Mouse (Mus musculus): ENCODE data around the gene Gm32687. TPM values are rescaled to one million over a fixed set of nuclear protein-coding genes. Genes with fewer than 3 reads are reported as not detected.
A peak's percentile ranks its signal among the peaks of the same experiment; 100 is the strongest.
"Not testable (repeated sequence)": the region's sequence is repeated elsewhere in the genome, so short reads cannot be mapped to it uniquely, and the experiment has no call there.

The Gm32687 gene
- 1 to 10 TPM; 1.1 to 2.7 (median 1.9) TPM for total RNA-seq (2022)

DNA sequence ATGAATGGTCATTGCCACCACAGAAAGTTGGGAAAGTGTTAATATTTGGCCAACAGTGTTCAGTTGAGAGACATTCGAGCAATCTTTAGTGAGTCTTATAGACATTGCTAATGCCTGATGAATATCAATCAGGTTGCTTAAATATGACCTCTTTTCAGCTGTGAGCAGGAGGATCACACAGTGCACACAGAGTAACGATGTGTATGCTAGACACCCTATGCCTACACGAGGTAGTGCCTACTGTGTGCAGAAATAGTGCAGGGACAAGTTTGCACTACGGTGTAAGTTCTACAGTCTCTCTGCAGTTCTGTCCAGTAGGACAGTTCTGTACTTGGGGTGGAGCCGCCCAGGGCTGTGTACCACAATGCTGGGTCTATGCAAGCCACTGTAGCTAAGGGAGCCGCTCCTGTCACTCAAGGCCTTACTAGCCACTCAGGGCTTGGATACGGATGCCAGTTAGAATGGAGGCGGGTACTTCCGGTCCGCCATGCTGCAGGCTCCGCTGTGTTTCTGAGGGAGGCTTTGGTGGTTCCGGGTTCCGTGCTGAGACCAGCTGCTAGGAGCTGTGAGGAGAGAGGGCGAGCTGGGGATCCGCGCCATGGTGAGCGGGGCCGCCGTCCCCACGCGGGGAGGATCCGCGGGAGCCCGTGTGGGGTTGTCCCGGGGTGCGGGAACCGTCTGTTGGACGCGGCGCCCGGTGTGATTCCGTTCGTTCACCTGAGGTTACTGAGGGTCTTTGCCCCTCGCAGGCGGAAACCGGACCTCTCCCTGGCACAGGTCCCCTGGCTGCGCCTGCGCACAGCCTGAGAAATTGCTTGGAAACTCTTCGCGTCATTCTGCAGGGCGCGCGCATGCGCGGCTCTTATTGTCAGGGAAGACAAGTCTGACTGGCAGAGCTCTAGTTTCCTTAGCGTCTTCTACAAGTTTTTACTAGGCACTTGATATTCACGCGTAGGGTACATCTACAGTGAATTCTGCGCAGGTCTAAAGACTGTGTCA lies at the start of gene Gm32687:
Gene Gm32687, plus strand, starts transcription at position 526 of the 999 bp plus-strand sequence.
- peak in 1 of 2 experiments; percentile 1 for DNase-seq (ENCODE audit: low spot score in 2 of 2)

DNA sequence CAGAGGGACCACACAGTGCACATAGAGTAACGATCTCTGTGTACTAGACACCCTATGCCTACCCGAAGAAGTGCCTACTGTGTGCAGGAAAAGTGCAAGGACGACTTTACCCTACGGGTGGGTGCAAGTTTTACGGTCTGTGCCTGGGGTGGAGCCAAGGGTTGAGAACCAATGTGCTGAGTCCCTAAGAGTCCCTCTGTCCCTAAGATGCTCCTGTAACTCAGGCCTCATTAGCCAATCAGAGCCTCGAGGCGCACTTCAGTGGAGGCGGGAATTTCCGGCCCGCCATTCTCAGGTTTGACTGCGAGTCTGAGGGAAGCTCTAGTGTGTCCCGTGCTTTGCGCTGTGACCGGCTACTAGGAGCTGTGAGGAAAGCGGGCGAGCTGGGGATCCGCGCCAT lies 17.5 kb upstream of the Gm32687 start:
- DNase-seq (ENCODE audit: low spot score in 2 of 2), result not testable (repeated sequence)

DNA sequence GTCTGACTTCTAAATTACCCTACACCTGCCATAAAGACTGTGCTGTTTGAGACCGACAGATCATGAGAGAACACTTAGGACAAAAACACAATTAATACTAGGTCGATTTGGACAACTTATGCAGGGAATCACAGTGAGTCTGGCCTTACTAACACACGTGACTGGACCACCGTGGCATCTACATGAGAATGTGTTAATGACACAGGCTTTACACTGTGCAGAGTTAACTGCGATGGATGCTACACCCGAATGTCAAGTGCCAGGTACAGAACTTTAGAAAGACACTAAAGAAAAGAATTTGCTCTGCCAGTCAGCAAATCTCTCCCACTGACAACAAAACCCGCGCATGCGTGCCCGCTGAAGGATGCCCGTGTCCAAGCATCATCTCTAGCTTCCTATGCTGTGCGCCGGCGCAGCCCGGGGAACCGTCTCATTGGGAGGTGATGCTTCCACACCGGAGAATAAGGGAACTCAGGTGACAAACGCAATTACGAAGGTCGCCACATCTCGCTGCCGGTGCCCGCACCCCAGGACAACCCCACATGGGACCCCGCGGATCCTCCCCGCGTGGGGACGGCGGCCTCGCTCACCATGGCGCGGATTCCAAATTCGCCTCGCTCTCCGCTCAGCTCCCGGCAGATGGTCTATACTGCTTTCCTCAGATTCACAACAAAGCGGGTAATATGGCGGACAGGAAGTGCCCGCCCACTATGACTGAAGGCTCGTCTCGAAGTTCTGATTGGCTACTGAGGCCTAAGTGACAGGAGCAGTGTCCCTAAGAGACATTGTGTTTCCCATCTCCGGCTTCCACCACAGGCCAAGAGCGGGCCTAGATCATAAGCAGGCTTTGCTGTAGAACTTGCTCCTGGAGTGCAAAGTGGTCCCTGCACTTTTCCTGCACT lies 66.4 kb downstream of the Gm32687 start, which contains the start of gene Zfp781:
Gene Zfp781, minus strand, starts transcription at position 639 of the 902 bp plus-strand sequence.
- DNase-seq (ENCODE audit: low spot score in 2 of 2), result not testable (repeated sequence)

Other genes with a start within 250 kb of the Gm32687 start
- 1 to 10 TPM; 3.1 to 5.4 (median 4.8) TPM for gene Sirt6, start 236.1 kb upstream of the Gm32687 start, total RNA-seq (2022)
- gene Ankrd24, start 235.4 kb upstream of the Gm32687 start, total RNA-seq (2022), result 10 to 100 TPM in 1 of 4 experiments, 1 to 10 TPM in 3; 8.1 to 11.8 (median 9.1) TPM
- 1 to 10 TPM; 1.3 to 2.1 (median 1.5) TPM for gene Gm10778, start 214.9 kb upstream of the Gm32687 start, total RNA-seq (2022)
- gene Zfp433, start 159.1 kb upstream of the Gm32687 start, total RNA-seq (2022), result 1 to 10 TPM; 4.1 to 5.2 (median 4.8) TPM
- under 1 TPM; 0.41 to 0.76 (median 0.54) TPM for gene Gm3055, start 92.8 kb upstream of the Gm32687 start, total RNA-seq (2022)
- 1 to 10 TPM in 2 of 4 experiments, under 1 TPM in 2; 0.46 to 2.2 (median 1.4) TPM for gene Gm4767, start 51.7 kb upstream of the Gm32687 start, total RNA-seq (2022)
- under 1 TPM in 2 of 4 experiments, not detected in 2; 0.15 to 0.56 TPM for gene Zfp781, start 66.5 kb downstream of the Gm32687 start, total RNA-seq (2022)
- 1 to 10 TPM; 1.4 to 2.8 (median 2.1) TPM for gene Zfp873, start 184.2 kb downstream of the Gm32687 start, total RNA-seq (2022)
- gene BC024063, start 219.4 kb downstream of the Gm32687 start, total RNA-seq (2022), result 1 to 10 TPM in 2 of 4 experiments, under 1 TPM in 2; 0.78 to 1.7 (median 1.3) TPM

All from gastrocnemius, adult 8-10 months (tissue).